Mouse (Mus musculus) adrenal gland, adult 18-20 months (tissue): ENCODE results near the gene Arhgap10. TPM values are rescaled to one million over a fixed set of nuclear protein-coding genes. Genes with fewer than 3 reads are reported as not detected.

ENCODE experiments used
- DNase-seq, 2 experiments: peaks; one replicate each; pipeline ENCODE4 v3.0.0; 2021 to 2022; ENCODE audit warnings: low spot score in 2 of 2
- total RNA-seq, 2 experiments: library from RNA; stranded (reverse); gene quantifications; 1 replicate in 1 of 2; 2 replicates in 1 of 2; pipeline ENCODE4 v1.2.3; 2021

Arhgap10 gene
- total RNA-seq, 2 experiments from 2014 or later = 12.3 to 26.2 TPM

GRCm38 (mm10) chr8:77236701-77237100 lies 281.1 kb downstream of the Arhgap10 start:
- DNase-seq = no peak

GRCm38 (mm10) chr8:77232411-77232810 lies 285.3 kb downstream of the Arhgap10 start:
- no peak for DNase-seq

- no peak for DNase-seq
Observed at GRCm38 (mm10) chr8:77231834-77232233, 285.9 kb downstream of the Arhgap10 start.

GRCm38 (mm10) chr8:77231211-77231610 lies 286.5 kb downstream of the Arhgap10 start:
- DNase-seq = no peak

GRCm38 (mm10) chr8:77228688-77229087 lies 289.1 kb downstream of the Arhgap10 start:
- no peak for DNase-seq

- DNase-seq = no peak
Observed at GRCm38 (mm10) chr8:77227742-77228141, 290.0 kb downstream of the Arhgap10 start.

- DNase-seq = no peak
Observed at GRCm38 (mm10) chr8:77223123-77223522, 294.6 kb downstream of the Arhgap10 start.

- DNase-seq = no peak
Observed at GRCm38 (mm10) chr8:77215191-77215590, 302.6 kb downstream of the Arhgap10 start.

GRCm38 (mm10) chr8:77214665-77215064 lies 303.1 kb downstream of the Arhgap10 start:
- no peak for DNase-seq

- DNase-seq = no peak
Observed at GRCm38 (mm10) chr8:77213893-77214464, 303.8 kb downstream of the Arhgap10 start.

GRCm38 (mm10) chr8:77209297-77209696 lies 308.5 kb downstream of the Arhgap10 start:
- DNase-seq = no peak

Other genes with a start within 250 kb of the Arhgap10 start
- gene Prmt9, start 31.4 kb upstream of the Arhgap10 start, total RNA-seq = 10 to 100 TPM; 13.5 to 19.6 TPM
- gene Tmem184c, start 92.7 kb upstream of the Arhgap10 start, total RNA-seq = 10 to 100 TPM; 24.4 to 31.3 TPM
- gene Ednra, start 206.5 kb upstream of the Arhgap10 start, total RNA-seq = 10 to 100 TPM; 21.5 to 21.9 TPM